Mouse (Mus musculus): ENCODE results near the gene Srd5a1. TPM values are rescaled to one million over a fixed set of nuclear protein-coding genes. Genes with fewer than 3 reads are reported as not detected.

The Srd5a1 gene
- 29.3 and 32.3 TPM in 2 replicates for polyA plus RNA-seq (2015; fragmentation: Nextera tagmentation; extraction: Ambion mirVana)

DNA sequence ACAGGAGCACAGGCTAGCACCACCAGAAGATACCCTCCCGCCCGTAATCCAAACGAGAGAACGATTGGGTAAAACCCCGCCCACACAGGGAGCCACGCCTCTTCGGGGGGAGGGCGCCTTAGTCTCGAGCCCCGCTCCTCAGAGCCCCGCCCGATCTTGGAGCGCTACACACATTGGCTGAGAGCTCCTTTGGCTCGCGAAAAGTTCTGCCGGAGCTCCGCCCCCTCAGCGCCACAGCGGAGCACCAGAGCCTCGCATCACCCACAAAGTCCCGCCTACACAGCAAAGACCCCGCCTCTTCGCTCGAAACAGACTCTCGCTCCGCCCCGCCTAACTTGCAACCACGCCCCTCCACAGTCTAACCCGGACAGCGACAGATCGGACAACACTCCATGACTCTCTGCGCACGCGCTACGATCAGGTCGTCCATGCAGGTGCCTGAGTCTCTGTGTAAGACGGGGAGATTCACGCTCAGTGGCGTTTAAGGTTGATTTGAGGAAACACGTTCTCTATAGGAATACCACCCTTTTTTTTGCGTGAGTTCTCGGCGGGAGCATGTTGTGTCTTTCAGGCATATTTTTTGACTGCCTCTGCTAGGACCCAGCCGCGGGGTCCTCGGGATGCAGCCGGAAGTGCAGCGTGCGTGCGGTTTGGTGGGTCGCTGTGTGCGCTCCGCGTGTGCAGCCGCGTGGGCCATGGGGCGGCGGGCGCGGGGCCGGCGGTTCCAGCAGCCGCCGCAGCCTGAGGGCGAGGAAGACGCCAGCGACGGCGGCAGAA, at the start of gene Srd5a1:
Gene Srd5a1, minus strand, starts transcription at position 45 of the 777 bp plus-strand sequence.
- peaks cover 7% of the 10 kb centered on the region; the same call in 1 of the 2 replicates for H3K4me1 ChIP-seq (ENCODE audit: control insufficient read depth, insufficient read depth, low read length)
- WGBS = under 1% methylated on average over 68 of the region's 69 CpGs

GRCm38 (mm10) chr13:69654508-69654907, 43.3 kb upstream of the Srd5a1 start:
- Histone ChIP-seq H3K9ac (ENCODE audit: low read depth, low read length) (no peak overlapping the region), H3K27ac (ENCODE audit: low read length) (no peak overlapping the region), H3K27me3 (ENCODE audit: control insufficient read depth, insufficient read depth, low read depth, low read length) (no peaks in the 10 kb centered on the region), H3K4me2 (ENCODE audit: low read length) (no peak overlapping the region), H3K4me1 (ENCODE audit: control insufficient read depth, insufficient read depth, low read length) (no peaks in the 10 kb centered on the region), H3K9me3 (replicated peaks; ENCODE audit: control insufficient read depth, low read length, poor library complexity, severe bottlenecking) (no peaks in the 10 kb centered on the region), H3K4me3 (ENCODE audit: low read depth, low read length) (no peak overlapping the region), H3K36me3 (ENCODE audit: control insufficient read depth, insufficient read depth, low read length) (no peaks in the 10 kb centered on the region)
- WGBS = 79% methylated on average over 3 of the region's 3 CpGs
- ATAC-seq = no peak

More for the DNA sequence above, at the start of gene Srd5a1:
- Histone ChIP-seq H3K27ac (ENCODE audit: low read length) (peak within 1 kb of the TSS; percentile 82), H3K27me3 (ENCODE audit: control insufficient read depth, insufficient read depth, low read depth, low read length) (no peaks in the 10 kb centered on the region), H3K4me3 (ENCODE audit: low read depth, low read length) (peak within 1 kb of the TSS; percentile 68), H3K36me3 (ENCODE audit: control insufficient read depth, insufficient read depth, low read length) (peaks cover 4% of the 10 kb centered on the region; the same call in 1 of the 2 replicates), H3K4me2 (ENCODE audit: low read length) (peak within 1 kb of the TSS; percentile 96), H3K9ac (ENCODE audit: low read depth, low read length) (peak within 1 kb of the TSS; percentile 70), H3K9me3 (replicated peaks; ENCODE audit: control insufficient read depth, low read length, poor library complexity, severe bottlenecking) (no peaks in the 10 kb centered on the region)
- peak; percentile 98 for ATAC-seq

DNA sequence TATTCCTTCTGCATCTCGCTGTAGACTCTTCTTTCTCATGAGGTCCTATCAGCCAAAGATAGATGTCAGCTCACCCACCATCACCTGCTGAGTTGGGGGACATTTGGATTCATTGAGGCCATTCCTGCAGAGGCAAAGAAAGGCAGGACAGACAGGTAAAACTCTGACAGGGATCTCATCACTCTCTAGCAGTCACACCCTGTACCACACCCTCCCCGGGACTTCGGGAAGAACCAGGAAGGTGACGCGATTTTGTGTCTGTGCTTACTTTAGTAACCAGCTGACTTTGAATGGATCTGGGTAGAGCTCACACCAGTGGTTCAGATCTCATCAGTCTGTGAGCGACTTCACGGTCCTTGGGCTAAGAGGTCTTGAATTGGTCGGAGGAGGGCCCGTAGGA, 35.2 kb upstream of the Srd5a1 start:
- Histone ChIP-seq H3K9me3 (replicated peaks; ENCODE audit: control insufficient read depth, low read length, poor library complexity, severe bottlenecking) (no peaks in the 10 kb centered on the region), H3K4me1 (ENCODE audit: control insufficient read depth, insufficient read depth, low read length) (no peaks in the 10 kb centered on the region; the same call in 1 of the 2 replicates), H3K4me3 (ENCODE audit: low read depth, low read length) (no peak overlapping the region), H3K9ac (ENCODE audit: low read depth, low read length) (no peak overlapping the region), H3K27me3 (ENCODE audit: control insufficient read depth, insufficient read depth, low read depth, low read length) (no peaks in the 10 kb centered on the region), H3K4me2 (ENCODE audit: low read length) (no peak overlapping the region), H3K36me3 (ENCODE audit: control insufficient read depth, insufficient read depth, low read length) (no peaks in the 10 kb centered on the region), H3K27ac (ENCODE audit: low read length) (no peak overlapping the region)
- WGBS = 80% methylated on average over 9 of the region's 9 CpGs
- no peak for ATAC-seq

- Histone ChIP-seq H3K9ac (ENCODE audit: low read depth, low read length) (no peak overlapping the region), H3K27me3 (ENCODE audit: control insufficient read depth, insufficient read depth, low read depth, low read length) (no peaks in the 10 kb centered on the region), H3K4me3 (ENCODE audit: low read depth, low read length) (no peak overlapping the region), H3K36me3 (ENCODE audit: control insufficient read depth, insufficient read depth, low read length) (no peaks in the 10 kb centered on the region), H3K4me2 (ENCODE audit: low read length) (no peak overlapping the region), H3K27ac (ENCODE audit: low read length) (peak overlapping the region; percentile 22; the same call in 1 of the 2 replicates), H3K4me1 (ENCODE audit: control insufficient read depth, insufficient read depth, low read length) (no peaks in the 10 kb centered on the region; the same call in 1 of the 2 replicates), H3K9me3 (replicated peaks; ENCODE audit: control insufficient read depth, low read length, poor library complexity, severe bottlenecking) (no peaks in the 10 kb centered on the region)
- no peak for ATAC-seq
- WGBS = 66% methylated on average over 13 of the region's 13 CpGs
Observed at GRCm38 (mm10) chr13:69645694-69646423, 34.6 kb upstream of the Srd5a1 start.

DNA sequence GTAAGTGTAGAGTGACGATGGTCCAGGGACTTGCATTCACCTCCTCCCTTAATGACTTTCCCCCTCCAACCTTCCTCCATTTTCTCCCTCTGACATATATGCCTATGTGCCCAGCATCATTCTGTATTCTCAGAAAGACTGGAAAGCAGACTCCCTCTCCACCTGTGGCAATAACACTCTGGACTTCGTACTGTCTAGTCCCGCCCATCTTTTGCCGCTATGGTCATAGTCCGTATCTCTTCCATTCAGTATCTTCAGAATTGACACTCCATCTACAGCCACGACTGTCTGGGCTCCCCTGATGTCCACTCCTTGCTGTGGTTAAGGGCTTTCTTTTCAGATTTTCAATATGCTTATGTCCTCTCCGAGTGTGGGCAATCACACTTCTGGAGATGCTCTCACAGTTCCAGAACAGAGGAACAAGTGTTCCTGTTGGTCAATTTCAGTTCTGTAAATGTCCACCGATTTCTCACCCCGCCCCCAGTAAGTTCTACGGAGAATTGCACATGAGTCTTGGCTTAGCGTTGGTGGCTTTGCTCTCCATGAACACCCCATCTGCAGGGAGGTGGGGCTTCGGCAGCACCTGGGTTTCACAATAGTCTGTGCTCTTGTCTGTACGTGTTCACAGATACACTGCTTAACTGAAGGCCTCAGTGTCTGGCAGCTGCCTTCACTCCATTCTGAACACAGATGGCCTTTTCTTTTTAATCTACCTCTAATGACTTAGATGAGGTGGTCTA, 33.4 kb upstream of the Srd5a1 start:
- Histone ChIP-seq H3K9ac (ENCODE audit: low read depth, low read length) (no peak overlapping the region), H3K4me2 (ENCODE audit: low read length) (no peak overlapping the region), H3K4me3 (ENCODE audit: low read depth, low read length) (no peak overlapping the region), H3K27ac (ENCODE audit: low read length) (no peak overlapping the region), H3K36me3 (ENCODE audit: control insufficient read depth, insufficient read depth, low read length) (peaks cover 7% of the 10 kb centered on the region; the same call in 1 of the 2 replicates), H3K27me3 (ENCODE audit: control insufficient read depth, insufficient read depth, low read depth, low read length) (no peaks in the 10 kb centered on the region), H3K4me1 (ENCODE audit: control insufficient read depth, insufficient read depth, low read length) (no peaks in the 10 kb centered on the region; the same call in 1 of the 2 replicates), H3K9me3 (replicated peaks; ENCODE audit: control insufficient read depth, low read length, poor library complexity, severe bottlenecking) (no peaks in the 10 kb centered on the region)
- 87% methylated on average over 13 of the region's 13 CpGs for WGBS
- no peak for ATAC-seq

- Histone ChIP-seq H3K4me1 (ENCODE audit: control insufficient read depth, insufficient read depth, low read length) (no peaks in the 10 kb centered on the region; the same call in 1 of the 2 replicates), H3K9ac (ENCODE audit: low read depth, low read length) (no peak overlapping the region), H3K4me3 (ENCODE audit: low read depth, low read length) (no peak overlapping the region), H3K27ac (ENCODE audit: low read length) (no peak overlapping the region), H3K9me3 (replicated peaks; ENCODE audit: control insufficient read depth, low read length, poor library complexity, severe bottlenecking) (no peaks in the 10 kb centered on the region), H3K36me3 (ENCODE audit: control insufficient read depth, insufficient read depth, low read length) (peaks cover 7% of the 10 kb centered on the region; the same call in 1 of the 2 replicates), H3K4me2 (ENCODE audit: low read length) (no peak overlapping the region), H3K27me3 (ENCODE audit: control insufficient read depth, insufficient read depth, low read depth, low read length) (no peaks in the 10 kb centered on the region)
- no peak for ATAC-seq
- WGBS = 86% methylated on average over 2 of the region's 2 CpGs
Observed at GRCm38 (mm10) chr13:69643937-69644336, 32.7 kb upstream of the Srd5a1 start.

- Histone ChIP-seq H3K27ac (ENCODE audit: low read length) (no peak overlapping the region), H3K4me3 (ENCODE audit: low read depth, low read length) (no peak overlapping the region), H3K4me2 (ENCODE audit: low read length) (no peak overlapping the region), H3K36me3 (ENCODE audit: control insufficient read depth, insufficient read depth, low read length) (peaks cover 11% of the 10 kb centered on the region; the same call in 1 of the 2 replicates), H3K27me3 (ENCODE audit: control insufficient read depth, insufficient read depth, low read depth, low read length) (no peaks in the 10 kb centered on the region), H3K4me1 (ENCODE audit: control insufficient read depth, insufficient read depth, low read length) (no peaks in the 10 kb centered on the region; the same call in 1 of the 2 replicates), H3K9me3 (replicated peaks; ENCODE audit: control insufficient read depth, low read length, poor library complexity, severe bottlenecking) (no peaks in the 10 kb centered on the region), H3K9ac (ENCODE audit: low read depth, low read length) (no peak overlapping the region)
- 75% methylated on average over 5 of the region's 5 CpGs for WGBS
- ATAC-seq = no peak
Observed at GRCm38 (mm10) chr13:69642656-69643216, 31.5 kb upstream of the Srd5a1 start.

GRCm38 (mm10) chr13:69641017-69641416, 29.8 kb upstream of the Srd5a1 start:
- no peaks in the 10 kb centered on the region for H3K9me3 ChIP-seq (replicated peaks; ENCODE audit: control insufficient read depth, low read length, poor library complexity, severe bottlenecking)
- no peak overlapping the region for H3K4me3 ChIP-seq (ENCODE audit: low read depth, low read length)
- peaks cover 13% of the 10 kb centered on the region; the same call in 1 of the 2 replicates for H3K36me3 ChIP-seq (ENCODE audit: control insufficient read depth, insufficient read depth, low read length)
- H3K4me2 ChIP-seq (ENCODE audit: low read length) = no peak overlapping the region
- H3K4me1 ChIP-seq (ENCODE audit: control insufficient read depth, insufficient read depth, low read length) = no peaks in the 10 kb centered on the region; the same call in 1 of the 2 replicates
- no peak overlapping the region for H3K27ac ChIP-seq (ENCODE audit: low read length)
- no peak for ATAC-seq
- no peak overlapping the region for H3K9ac ChIP-seq (ENCODE audit: low read depth, low read length)
- WGBS = 86% methylated on average over 3 of the region's 3 CpGs
- no peaks in the 10 kb centered on the region for H3K27me3 ChIP-seq (ENCODE audit: control insufficient read depth, insufficient read depth, low read depth, low read length)
